Mouse (Mus musculus) heart, adult 8-10 months (tissue): ENCODE data around the gene Enkd1. TPM values are rescaled to one million over a fixed set of nuclear protein-coding genes. Genes with fewer than 3 reads are reported as not detected.

Experiments used
- DNase-seq: peaks from one replicate; pipeline ENCODE4 v3.0.0; 2022; ENCODE audit warnings: low spot score
- total RNA-seq, 4 experiments: library from RNA; stranded (reverse); gene quantifications; 2 replicates each; pipeline ENCODE4 v1.2.4; 2022

The Enkd1 gene
- total RNA-seq, 4 experiments from 2014 or later, result 1.2 to 2.7 (median 2.3) TPM

- no peak for DNase-seq
Observed at GRCm38 (mm10) chr8:105702001-105702401, 6.0 kb downstream of the Enkd1 start.

GRCm38 (mm10) chr8:105700966-105701824, 6.8 kb downstream of the Enkd1 start, which contains the start of the genes Acd and Pard6a:
Gene Acd, minus strand, starts transcription at chr8:105701102.
Gene Pard6a, plus strand, starts transcription at chr8:105701148.
- DNase-seq, result peak; percentile 94

DNA sequence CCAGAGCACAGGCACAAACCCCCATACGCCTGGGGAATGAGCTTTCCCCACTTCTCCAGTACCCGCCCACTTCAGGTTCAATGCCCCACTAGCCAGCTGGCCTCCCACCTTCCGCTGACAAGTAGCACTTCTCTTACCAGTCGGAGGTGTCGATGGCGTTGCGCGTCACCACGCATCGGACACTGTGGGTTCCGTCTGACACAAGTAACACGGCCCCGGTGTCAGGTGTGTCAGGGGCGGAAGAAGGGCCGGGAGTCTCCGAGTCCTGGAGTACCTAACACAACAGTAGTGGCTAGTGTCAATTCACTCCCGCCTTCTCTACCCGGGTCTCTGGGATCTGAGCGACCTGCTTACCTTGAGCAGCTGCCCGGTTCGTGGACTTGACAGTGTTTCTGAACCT, 7.4 kb downstream of the Enkd1 start:
- DNase-seq, result no peak

GRCm38 (mm10) chr8:105699488-105700215, 8.4 kb downstream of the Enkd1 start:
- DNase-seq, result no peak

GRCm38 (mm10) chr8:105698734-105699133, 9.3 kb downstream of the Enkd1 start:
- DNase-seq, result no peak

DNA sequence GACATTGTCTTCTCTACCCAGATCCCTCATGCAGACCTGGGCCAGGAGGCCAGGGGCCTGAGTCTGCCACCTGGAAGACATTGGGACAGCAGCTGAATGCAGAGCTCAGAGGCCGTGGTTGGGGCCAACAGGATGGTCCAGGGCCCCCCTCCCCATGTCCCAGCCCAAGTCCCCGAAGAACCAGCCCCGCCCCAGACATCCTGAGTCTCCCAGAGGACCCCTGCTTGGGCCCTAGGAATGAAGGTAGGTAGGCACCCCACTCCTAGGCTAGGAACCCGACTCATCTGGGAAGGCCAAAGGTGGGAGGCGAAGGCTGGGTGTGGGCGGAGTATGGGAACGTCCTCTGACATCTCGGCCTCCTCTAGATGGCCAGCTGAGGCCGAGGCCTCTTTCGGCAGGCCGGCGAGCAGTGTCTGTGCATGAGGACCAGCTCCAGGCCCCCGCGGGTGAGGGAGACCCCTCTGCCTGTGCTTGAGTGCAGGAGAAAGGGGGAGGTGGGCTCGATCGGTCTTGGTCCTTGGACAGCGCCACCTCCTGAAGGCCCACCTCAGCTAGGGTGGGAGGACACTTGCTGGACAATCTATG, 10.7 kb downstream of the Enkd1 start:
- no peak for DNase-seq

GRCm38 (mm10) chr8:105695080-105695780, 12.8 kb downstream of the Enkd1 start:
- DNase-seq, result no peak

GRCm38 (mm10) chr8:105694051-105694799, 13.8 kb downstream of the Enkd1 start:
- no peak for DNase-seq

GRCm38 (mm10) chr8:105693648-105694047, 14.4 kb downstream of the Enkd1 start:
- peak; percentile 28 for DNase-seq

GRCm38 (mm10) chr8:105692449-105693182, 15.4 kb downstream of the Enkd1 start:
- DNase-seq, result no peak

- DNase-seq, result no peak
Observed at GRCm38 (mm10) chr8:105690978-105691377, 17.0 kb downstream of the Enkd1 start.

- no peak for DNase-seq
Observed at GRCm38 (mm10) chr8:105689983-105690360, 18.0 kb downstream of the Enkd1 start.

- DNase-seq, result no peak
Observed at GRCm38 (mm10) chr8:105689256-105689982, 18.6 kb downstream of the Enkd1 start.

DNA sequence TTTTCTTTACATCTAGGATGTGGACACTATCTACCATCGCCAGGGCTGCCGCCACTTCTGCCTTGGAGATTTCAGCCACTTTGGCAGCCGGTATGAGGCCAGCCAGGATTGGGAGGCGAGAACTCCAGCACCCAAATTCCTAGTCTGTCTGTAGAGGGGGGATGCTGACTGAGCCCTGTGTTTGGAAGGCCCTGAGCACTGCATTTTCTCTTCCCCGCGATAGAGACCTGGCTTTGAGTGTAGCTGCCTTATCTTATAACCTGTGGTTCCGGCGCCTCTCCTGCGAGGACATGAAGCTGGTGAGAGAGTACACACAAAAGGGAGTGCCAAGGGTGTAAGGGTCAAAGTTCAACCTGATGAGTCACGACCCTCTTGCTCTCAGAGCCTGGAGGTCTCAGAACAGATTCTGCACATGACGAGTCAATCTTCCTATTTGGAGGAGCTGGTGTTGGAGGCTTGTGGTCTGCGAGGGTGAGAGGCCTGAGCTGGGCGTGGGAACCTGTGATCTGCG, 19.7 kb downstream of the Enkd1 start:
- DNase-seq, result no peak

DNA sequence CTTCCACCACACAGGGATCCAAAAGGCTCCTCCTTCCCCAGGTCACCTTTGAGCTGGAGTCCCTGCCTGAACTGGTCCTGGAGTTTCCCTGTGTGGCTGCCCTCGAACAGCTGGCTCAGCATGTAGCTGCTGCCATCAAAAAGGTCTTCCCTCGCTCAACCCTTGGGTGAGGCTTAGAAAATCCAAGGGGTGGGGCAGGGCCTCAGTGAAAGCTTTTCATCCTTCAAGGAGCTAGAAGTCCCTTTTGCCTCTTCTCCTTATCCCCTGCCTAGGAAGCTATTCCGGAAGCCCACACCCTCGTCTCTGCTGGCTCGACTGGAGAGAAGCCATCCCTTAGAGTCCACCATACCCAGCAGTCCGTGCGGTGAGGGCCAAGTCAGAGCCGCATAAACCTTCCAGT, 20.5 kb downstream of the Enkd1 start:
- DNase-seq, result no peak

DNA sequence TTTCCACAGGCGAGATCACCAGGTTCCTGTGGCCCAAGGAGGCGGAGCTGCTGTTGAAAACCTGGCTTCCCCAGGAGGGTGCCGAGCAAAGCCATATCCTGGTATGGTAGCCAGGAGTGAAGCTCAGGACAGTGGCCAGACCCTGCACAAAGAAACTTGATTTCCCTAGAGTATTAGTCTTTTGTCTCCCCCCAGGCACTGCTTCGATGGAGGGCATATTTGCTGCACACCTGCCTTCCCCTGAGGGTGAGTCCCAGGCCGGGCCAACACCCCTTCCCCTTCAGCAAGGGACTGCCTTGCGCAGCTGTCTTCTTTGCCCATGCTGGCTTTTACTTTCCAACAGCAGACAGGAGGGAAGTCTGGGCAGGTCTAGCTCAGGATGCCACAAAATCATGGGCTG, 21.5 kb downstream of the Enkd1 start:
- DNase-seq, result no peak

DNA sequence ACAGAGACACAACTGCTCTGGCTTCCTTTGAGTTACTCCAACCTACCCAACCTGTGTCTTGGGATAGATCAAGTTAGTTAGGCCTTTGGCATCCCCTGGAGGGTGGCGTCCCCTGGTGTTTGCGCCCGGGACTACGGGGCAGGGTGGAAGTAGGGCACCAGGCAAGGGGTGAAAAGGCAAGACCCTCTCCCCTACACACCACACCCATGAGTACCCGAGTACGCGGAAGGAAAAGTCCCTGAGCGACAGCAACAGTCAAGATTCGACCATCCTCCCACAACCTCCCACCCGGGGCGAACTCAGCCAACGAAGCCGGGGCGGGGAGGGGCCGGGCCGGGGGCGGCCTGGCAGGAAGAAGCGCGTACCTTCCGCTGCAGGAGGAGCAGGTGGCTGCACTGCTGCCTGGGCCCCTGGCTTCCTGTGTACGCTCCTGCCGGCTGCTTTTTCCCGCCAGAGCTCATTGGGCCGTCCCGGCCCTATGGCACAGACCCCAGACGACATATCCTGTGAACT, 22.2 kb downstream of the Enkd1 start, which contains the start of gene Carmil2:
Gene Carmil2 (plus strand): TSS at position 479 of the 513 bp plus-strand sequence.
- DNase-seq, result peak; percentile 45

GRCm38 (mm10) chr8:105685325-105685724, 22.7 kb downstream of the Enkd1 start:
- no peak for DNase-seq

GRCm38 (mm10) chr8:105677891-105678290, 30.1 kb downstream of the Enkd1 start:
- DNase-seq, result no peak
